Mouse (Mus musculus): ENCODE measurements around the gene Notch4.

DNA sequence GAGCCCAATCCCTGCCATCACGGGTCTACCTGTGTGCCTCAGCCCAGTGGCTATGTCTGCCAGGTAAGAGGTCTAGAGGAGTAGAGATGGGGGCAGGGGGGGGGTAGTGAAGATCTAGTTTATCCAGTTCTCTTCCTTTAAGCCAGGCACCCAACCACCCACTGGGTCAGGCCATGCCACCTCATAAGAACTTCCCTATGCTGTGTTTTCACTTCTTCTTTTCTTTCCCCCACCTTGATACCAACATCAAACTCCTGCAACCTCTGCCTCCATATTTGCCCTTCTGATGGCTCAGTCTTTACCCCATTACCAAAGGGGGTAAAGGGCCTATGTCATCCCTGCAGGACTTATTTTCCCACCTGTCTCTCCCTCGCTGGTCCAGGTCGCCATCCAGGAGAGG, 14.0 kb downstream of the Notch4 start:
- no peak for TF ChIP-seq CTCF (IDR thresholded peaks at IDR 0.05; ENCODE audit: borderline replicate concordance, insufficient read depth, low read length)
- no peak for TF ChIP-seq POLR2A (IDR thresholded peaks at IDR 0.05; ENCODE audit: low read depth, low read length)

Measured in embryonic fibroblast, embryonic 13.5 days (primary cell).